Mouse (Mus musculus): ENCODE data around the gene Ackr3. TPM values are rescaled to one million over a fixed set of nuclear protein-coding genes. Genes with fewer than 3 reads are reported as not detected.

The Ackr3 gene
- polyA plus RNA-seq, 1 experiment from 2014 or later = 24.9 TPM

DNA sequence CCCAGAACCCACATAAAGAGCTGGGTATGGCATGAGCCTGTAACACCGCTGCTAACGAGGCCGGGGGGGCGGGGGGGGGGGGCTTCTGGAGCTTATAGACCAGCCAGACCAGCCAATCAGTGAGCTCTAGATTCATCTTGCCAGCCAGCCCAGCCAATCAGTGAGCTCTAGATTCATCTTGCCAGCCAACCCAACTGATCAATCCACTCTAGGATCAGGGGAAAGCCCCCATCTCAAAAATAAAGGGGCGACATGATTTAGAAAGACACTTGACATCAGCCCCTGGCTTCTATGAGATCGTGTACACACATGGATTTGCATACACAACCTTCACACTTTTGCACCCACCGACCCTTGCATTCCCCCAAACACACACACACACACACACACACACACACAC, 23.3 kb upstream of the Ackr3 start:
- ATAC-seq (ENCODE audit: insufficient number of reproducible peaks, insufficient read depth, low FRiP score, low TSS enrichment, low read depth) = no peak
- Histone ChIP-seq H3K9me3 (no peaks in the 10 kb centered on the region), H3K4me2 (no peak overlapping the region), H3K9ac (replicated peaks) (no peak overlapping the region), H3K4me3 (replicated peaks) (no peak overlapping the region), H3K27me3 (peaks cover 22% of the 10 kb centered on the region), H3K27ac (no peak overlapping the region), H3K36me3 (no peaks in the 10 kb centered on the region), H3K4me1 (replicated peaks) (peaks cover 20% of the 10 kb centered on the region)
- 70% methylated on average over 7 of the region's 7 CpGs for WGBS

DNA sequence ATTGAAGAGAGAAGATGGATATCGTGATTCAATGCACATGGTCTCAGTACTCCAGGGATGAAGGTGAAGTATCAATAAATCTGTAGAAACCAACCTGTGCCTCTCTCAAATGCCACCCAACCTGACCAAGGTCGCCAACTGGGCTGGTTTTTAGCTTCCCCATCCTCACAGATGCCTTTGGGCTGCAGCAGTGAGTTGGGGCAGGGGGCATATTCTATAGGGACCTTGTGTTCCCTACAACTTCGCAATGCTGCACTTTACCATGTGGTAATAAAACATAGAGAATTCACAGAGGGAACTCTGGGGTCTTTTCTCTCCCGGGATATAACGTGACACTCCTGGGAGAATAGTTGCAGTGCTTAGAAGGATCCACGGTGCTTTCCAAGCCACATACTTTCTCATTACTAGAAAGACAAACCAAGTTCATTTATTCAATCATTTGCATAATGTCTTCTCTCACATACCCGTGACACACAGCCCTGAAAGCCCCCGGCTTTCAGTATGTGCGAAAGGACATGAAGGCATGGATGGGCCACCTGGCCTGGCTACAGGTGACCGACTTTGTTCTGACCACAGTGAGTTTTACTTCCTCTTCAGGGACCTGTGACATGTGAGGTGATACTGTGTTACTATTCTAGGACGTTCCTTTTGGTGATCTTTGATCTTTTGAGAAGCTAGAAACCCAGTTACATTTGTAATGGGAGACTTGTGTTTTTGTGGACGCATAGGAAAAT, 22.6 kb upstream of the Ackr3 start:
- Histone ChIP-seq H3K9me3 (peaks cover 3% of the 10 kb centered on the region; the same call in 1 of the 2 replicates), H3K4me3 (replicated peaks) (no peak overlapping the region), H3K27me3 (peaks cover 22% of the 10 kb centered on the region), H3K27ac (no peak overlapping the region), H3K4me1 (replicated peaks) (peaks cover 13% of the 10 kb centered on the region), H3K36me3 (no peaks in the 10 kb centered on the region), H3K4me2 (no peak overlapping the region), H3K9ac (replicated peaks) (no peak overlapping the region)
- 85% methylated on average over 12 of the region's 12 CpGs for WGBS
- no peak for ATAC-seq (ENCODE audit: insufficient number of reproducible peaks, insufficient read depth, low FRiP score, low TSS enrichment, low read depth)

DNA sequence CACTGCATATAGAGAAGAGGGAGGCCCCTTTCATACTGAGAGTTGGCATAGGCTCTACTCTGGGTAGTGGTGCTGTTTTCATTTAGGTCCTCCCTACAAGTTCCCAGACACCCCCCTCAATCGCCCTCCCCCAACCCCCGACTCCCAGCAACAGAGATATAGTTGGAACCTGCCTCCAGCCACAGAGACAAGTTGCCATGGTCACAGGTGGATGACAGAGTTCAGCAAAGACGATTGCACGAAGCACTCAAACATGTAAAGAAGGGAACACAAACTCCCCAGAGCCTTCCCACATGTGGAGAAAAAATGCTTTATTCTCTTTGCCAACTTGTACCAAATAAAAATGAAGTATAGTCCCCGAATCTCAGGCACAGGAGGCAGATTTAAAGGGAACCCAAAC, 21.3 kb upstream of the Ackr3 start:
- Histone ChIP-seq H3K9me3 (peaks cover 15% of the 10 kb centered on the region; the same call in 1 of the 2 replicates), H3K9ac (replicated peaks) (no peak overlapping the region), H3K4me3 (replicated peaks) (no peak overlapping the region), H3K4me1 (replicated peaks) (peaks cover 5% of the 10 kb centered on the region), H3K4me2 (no peak overlapping the region), H3K36me3 (no peaks in the 10 kb centered on the region), H3K27me3 (peaks cover 18% of the 10 kb centered on the region), H3K27ac (no peak overlapping the region)
- ATAC-seq (ENCODE audit: insufficient number of reproducible peaks, insufficient read depth, low FRiP score, low TSS enrichment, low read depth) = no peak
- 84% methylated on average over 5 of the region's 5 CpGs for WGBS

DNA sequence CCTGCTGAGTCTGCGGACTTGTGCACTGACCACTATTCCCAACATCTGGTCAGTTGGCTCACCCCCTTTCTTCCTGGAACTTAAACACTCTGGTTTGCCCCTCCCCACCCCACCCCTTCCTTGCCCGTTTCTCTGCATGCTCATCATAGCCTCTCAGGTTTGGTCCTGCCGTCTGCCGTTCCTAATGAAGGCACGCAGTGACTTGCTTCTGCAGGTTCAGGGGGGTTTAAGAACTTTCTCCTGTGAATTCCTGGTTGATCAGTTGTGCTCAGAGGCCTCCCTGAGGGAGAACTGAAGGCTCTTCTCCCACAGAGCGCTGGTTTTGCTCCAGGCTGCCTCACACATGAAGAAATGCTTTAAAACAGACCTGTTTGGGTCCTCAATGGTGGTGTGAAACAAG, 20.2 kb upstream of the Ackr3 start:
- Histone ChIP-seq H3K27me3 (peaks cover 12% of the 10 kb centered on the region), H3K4me2 (no peak overlapping the region), H3K4me1 (replicated peaks) (peaks cover 5% of the 10 kb centered on the region), H3K36me3 (no peaks in the 10 kb centered on the region), H3K27ac (0 out of 2 replicates have a peak overlapping the region, but pooled peaks have one; percentile 50), H3K4me3 (replicated peaks) (no peak overlapping the region), H3K9me3 (peaks cover 15% of the 10 kb centered on the region; the same call in 1 of the 2 replicates), H3K9ac (replicated peaks) (no peak overlapping the region)
- WGBS = 35% methylated on average over 6 of the region's 6 CpGs
- ATAC-seq (ENCODE audit: insufficient number of reproducible peaks, insufficient read depth, low FRiP score, low TSS enrichment, low read depth) = no peak

DNA sequence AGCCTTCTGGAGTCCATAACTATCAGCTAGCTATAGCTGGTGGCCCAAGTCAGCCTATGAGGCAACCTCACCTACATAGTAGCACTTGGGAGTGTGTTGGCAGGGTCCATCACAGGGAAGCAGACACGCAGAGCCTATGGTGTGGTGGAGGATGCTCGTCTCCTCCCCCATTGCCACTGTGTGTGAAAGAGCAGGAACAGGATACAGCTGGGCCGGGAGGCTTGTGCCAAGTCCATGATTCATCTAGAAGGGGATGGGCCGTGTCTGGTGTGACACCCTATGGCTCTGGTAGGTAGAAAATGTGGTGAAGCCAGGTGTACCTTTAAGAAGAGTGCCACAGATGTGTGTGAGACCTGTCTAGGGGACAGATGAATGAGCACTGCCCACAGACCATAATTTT, 17.6 kb upstream of the Ackr3 start:
- ATAC-seq (ENCODE audit: insufficient number of reproducible peaks, insufficient read depth, low FRiP score, low TSS enrichment, low read depth) = no peak
- H3K4me3 ChIP-seq (replicated peaks) = no peak overlapping the region
- H3K4me2 ChIP-seq = no peak overlapping the region
- H3K9me3 ChIP-seq = peaks cover 15% of the 10 kb centered on the region; the same call in 1 of the 2 replicates
- WGBS = 86% methylated on average over 4 of the region's 4 CpGs
- no peaks in the 10 kb centered on the region for H3K27me3 ChIP-seq
- peaks cover 14% of the 10 kb centered on the region for H3K4me1 ChIP-seq (replicated peaks)
- H3K36me3 ChIP-seq = no peaks in the 10 kb centered on the region
- H3K27ac ChIP-seq = no peak overlapping the region
- no peak overlapping the region for H3K9ac ChIP-seq (replicated peaks)

DNA sequence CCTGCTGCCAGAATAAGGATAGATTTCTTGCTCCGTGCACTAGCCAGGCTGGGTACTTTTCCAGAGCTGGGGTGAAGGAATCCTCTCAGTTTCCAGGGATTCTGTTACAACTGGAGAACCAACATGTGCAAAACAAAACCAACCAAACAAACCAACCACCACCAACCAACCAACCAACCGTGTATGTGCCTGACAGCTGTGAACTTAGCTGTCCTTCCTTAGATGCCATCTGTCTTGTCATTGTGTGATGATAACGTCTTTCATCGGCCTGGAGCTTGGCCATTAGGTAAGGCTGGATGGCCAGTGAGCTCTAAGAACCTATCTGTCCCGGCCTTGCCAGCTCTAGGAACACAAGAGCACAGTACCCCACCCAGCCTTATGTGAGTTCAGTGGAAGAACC, 16.9 kb upstream of the Ackr3 start:
- no peak overlapping the region for H3K4me2 ChIP-seq
- no peak overlapping the region for H3K4me3 ChIP-seq (replicated peaks)
- peaks cover 14% of the 10 kb centered on the region for H3K4me1 ChIP-seq (replicated peaks)
- 93% methylated on average over 5 of the region's 5 CpGs for WGBS
- H3K9me3 ChIP-seq = peaks cover 15% of the 10 kb centered on the region; the same call in 1 of the 2 replicates
- no peak overlapping the region for H3K9ac ChIP-seq (replicated peaks)
- no peak overlapping the region for H3K27ac ChIP-seq
- ATAC-seq (ENCODE audit: insufficient number of reproducible peaks, insufficient read depth, low FRiP score, low TSS enrichment, low read depth) = no peak
- H3K36me3 ChIP-seq = no peaks in the 10 kb centered on the region
- no peaks in the 10 kb centered on the region for H3K27me3 ChIP-seq

DNA sequence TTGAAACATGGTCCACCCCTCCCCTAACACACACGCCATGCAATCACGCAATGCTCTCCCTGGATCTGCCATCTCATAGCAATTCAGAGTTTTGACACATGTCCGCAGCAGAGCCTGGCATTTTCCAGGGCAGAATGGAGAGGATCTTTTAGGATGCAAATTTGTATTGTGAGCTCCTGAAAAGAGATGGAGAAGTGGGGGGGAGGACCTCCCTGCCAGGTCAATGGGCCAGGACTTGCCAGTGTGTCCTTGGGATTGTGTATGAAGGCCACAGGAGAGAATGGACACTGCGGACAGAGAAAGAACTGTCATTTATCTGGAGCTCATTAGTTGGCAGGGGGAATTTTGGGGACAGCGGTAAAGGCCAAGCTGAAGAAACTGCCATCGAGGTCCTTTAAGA, 14.7 kb upstream of the Ackr3 start:
- H3K4me1 ChIP-seq (replicated peaks) = peaks cover 9% of the 10 kb centered on the region
- no peak overlapping the region for H3K4me2 ChIP-seq
- no peak for ATAC-seq (ENCODE audit: insufficient number of reproducible peaks, insufficient read depth, low FRiP score, low TSS enrichment, low read depth)
- 91% methylated on average over 6 of the region's 6 CpGs for WGBS
- peaks cover 15% of the 10 kb centered on the region; the same call in 1 of the 2 replicates for H3K9me3 ChIP-seq
- no peak overlapping the region for H3K27ac ChIP-seq
- no peaks in the 10 kb centered on the region for H3K27me3 ChIP-seq
- H3K9ac ChIP-seq (replicated peaks) = no peak overlapping the region
- no peaks in the 10 kb centered on the region for H3K36me3 ChIP-seq
- no peak overlapping the region for H3K4me3 ChIP-seq (replicated peaks)

DNA sequence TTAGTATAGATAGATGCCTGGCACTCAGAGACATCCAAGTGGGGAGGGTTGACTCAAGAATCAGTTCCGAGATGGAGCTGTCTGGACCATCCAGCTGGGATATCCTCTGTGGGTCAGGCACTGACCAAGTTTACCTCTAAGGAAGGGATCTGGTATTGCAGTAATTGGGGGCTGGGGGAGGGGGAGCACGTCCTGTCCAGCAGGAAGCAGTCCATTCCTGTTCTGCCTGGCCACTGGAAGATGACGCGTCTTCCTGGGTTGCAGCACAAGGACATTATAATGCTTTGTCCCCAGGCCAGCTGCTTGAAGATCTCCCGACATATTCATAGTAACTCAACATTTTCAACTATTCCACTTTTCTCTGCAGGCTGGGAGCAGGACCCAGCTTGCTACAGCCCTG, 2.5 kb upstream of the Ackr3 start:
- H3K27me3 ChIP-seq = peaks cover 33% of the 10 kb centered on the region
- no peak overlapping the region for H3K4me2 ChIP-seq
- H3K36me3 ChIP-seq = no peaks in the 10 kb centered on the region
- no peak overlapping the region for H3K9ac ChIP-seq (replicated peaks)
- no peak overlapping the region for H3K27ac ChIP-seq
- no peak overlapping the region for H3K4me3 ChIP-seq (replicated peaks)
- no peak for ATAC-seq (ENCODE audit: insufficient number of reproducible peaks, insufficient read depth, low FRiP score, low TSS enrichment, low read depth)
- peaks cover 31% of the 10 kb centered on the region for H3K4me1 ChIP-seq (replicated peaks)
- H3K9me3 ChIP-seq = peaks cover 9% of the 10 kb centered on the region; the same call in 1 of the 2 replicates
- WGBS = 79% methylated on average over 5 of the region's 5 CpGs

DNA sequence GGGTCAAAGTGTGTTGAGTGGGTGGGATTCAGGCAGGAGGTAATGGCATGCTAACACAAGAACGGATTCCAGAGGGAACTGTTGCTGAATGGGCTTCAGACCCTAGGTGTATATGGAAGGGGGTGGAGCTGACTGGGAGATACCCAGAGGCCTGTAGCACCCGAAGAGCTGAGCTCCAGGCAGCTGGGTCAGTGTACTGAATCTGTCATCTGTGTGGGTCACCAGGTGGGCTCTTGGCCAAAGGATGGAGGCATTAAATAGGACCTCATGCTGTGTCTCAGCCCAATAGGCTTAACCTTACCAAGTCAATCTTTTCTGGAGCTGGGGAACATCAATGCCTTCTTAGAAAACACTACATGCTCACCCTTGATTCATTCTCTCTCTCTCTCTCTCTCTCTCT, 2.1 kb upstream of the Ackr3 start:
- peaks cover 33% of the 10 kb centered on the region for H3K27me3 ChIP-seq
- no peak overlapping the region for H3K9ac ChIP-seq (replicated peaks)
- H3K4me2 ChIP-seq = no peak overlapping the region
- H3K4me3 ChIP-seq (replicated peaks) = no peak overlapping the region
- ATAC-seq (ENCODE audit: insufficient number of reproducible peaks, insufficient read depth, low FRiP score, low TSS enrichment, low read depth) = no peak
- H3K36me3 ChIP-seq = no peaks in the 10 kb centered on the region
- H3K9me3 ChIP-seq = peaks cover 9% of the 10 kb centered on the region; the same call in 1 of the 2 replicates
- 45% methylated on average over 2 of the region's 2 CpGs for WGBS
- H3K27ac ChIP-seq = no peak overlapping the region
- peaks cover 35% of the 10 kb centered on the region for H3K4me1 ChIP-seq (replicated peaks)

DNA sequence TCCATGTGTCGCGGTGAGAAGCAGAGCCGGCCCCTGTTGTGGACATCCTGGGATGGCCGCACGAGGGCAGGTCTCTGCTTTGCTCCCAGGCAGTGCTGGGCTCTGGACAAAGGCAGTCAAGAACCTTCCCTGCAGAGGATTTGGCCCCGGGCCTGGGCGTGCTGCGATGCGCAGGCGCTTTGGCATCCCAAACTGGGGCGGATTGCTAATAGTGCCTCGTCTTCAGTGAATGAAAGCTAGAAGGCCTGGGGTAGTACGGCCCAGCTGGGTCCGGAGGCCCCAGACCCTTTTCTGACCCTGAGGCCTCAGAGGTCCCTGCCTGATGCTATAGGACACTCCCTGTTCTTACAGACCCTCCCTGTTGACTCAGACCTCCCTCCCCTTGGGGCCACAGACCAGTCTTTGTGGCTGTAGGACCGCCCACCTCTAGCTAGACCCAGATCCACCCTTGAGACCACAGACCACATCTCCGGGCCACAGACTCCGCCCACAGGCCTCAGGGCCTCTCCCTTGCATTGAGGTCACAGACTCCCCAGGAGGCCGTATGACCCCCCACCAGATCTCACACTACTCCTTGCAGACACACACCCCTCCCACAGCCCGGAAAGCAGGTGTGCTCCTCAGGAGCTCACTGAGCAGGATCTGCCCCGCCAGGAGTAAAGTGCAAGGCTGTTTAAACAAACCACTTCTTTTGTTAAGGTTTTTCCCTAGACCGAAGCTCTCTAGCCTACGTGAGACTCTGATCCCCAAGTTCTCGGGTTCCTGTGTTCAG, 1.4 kb upstream of the Ackr3 start:
- WGBS = 11% methylated on average over 23 of the region's 23 CpGs
- Histone ChIP-seq H3K9me3 (peaks cover 7% of the 10 kb centered on the region; the same call in 1 of the 2 replicates), H3K27me3 (peaks cover 33% of the 10 kb centered on the region), H3K9ac (replicated peaks) (peak overlapping the region; percentile 44; the same call in 1 of the 2 replicates), H3K4me3 (replicated peaks) (no peak overlapping the region), H3K36me3 (no peaks in the 10 kb centered on the region), H3K4me1 (replicated peaks) (peaks cover 42% of the 10 kb centered on the region), H3K27ac (no peak overlapping the region), H3K4me2 (peak overlapping the region; percentile 65)
- no peak; the same call in 1 of the 2 replicates for ATAC-seq (ENCODE audit: insufficient number of reproducible peaks, insufficient read depth, low FRiP score, low TSS enrichment, low read depth)

DNA sequence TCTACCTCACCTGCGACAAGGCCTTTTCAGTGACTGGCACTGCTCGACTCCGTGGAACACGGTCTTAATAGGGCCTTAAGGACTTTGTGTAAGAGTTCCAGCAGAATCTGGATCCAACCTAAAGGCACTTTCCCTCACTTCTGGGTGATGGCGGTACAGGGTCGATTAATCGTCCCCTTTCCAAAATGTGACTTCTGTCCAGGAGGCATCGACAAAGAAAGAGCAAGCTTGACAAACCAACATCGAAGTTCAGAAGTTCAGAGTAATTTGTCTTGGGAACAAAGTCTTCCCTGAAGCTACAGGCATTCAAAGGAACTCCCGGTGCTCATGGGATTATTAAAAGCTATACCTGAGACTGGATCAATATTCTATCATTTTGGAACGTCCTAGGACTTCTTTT, 439 bp upstream of the Ackr3 start:
- H3K9ac ChIP-seq (replicated peaks) = no peak overlapping the region
- H3K4me1 ChIP-seq (replicated peaks) = peaks cover 51% of the 10 kb centered on the region
- no peak overlapping the region for H3K27ac ChIP-seq

More for the DNA sequence above, 439 bp upstream of the Ackr3 start:
- H3K9me3 ChIP-seq = no peaks in the 10 kb centered on the region
- H3K36me3 ChIP-seq = peaks cover 3% of the 10 kb centered on the region; the same call in 1 of the 2 replicates
- peak overlapping the region; percentile 56; the same call in 1 of the 2 replicates for H3K4me3 ChIP-seq (replicated peaks)
- no peak for ATAC-seq (ENCODE audit: insufficient number of reproducible peaks, insufficient read depth, low FRiP score, low TSS enrichment, low read depth)
- WGBS = 7% methylated on average over 11 of the region's 11 CpGs
- peak overlapping the region; percentile 65 for H3K4me2 ChIP-seq
- peaks cover 33% of the 10 kb centered on the region for H3K27me3 ChIP-seq

Data from limb, embryonic 12.5 days (tissue).